Mouse (Mus musculus) liver, adult 2 months (tissue): ENCODE data around the gene Ncf1.

Experiments used
- CTCF ChIP-seq: fragments of 200-500 bp; IDR thresholded peaks from 2 replicates; pipeline ENCODE4 v1.5.1; 2011; ENCODE audit warnings: low read depth, low read length, control low read depth
- POLR2A ChIP-seq: fragments of 200-500 bp; IDR thresholded peaks from 2 replicates; pipeline ENCODE4 v1.6.1; 2011; ENCODE audit warnings: low read length, control low read depth; ENCODE audit not compliant: insufficient read depth; ENCODE audit errors: extremely low read depth

- TF ChIP-seq CTCF, result no peak
- TF ChIP-seq POLR2A, result no peak
Measured at GRCm38 (mm10) chr5:134258934-134259333, 29.5 kb upstream of the Ncf1 start.
